Mouse (Mus musculus) splenic B cell, adult 2 months (primary cell): ENCODE measurements at regions not wholly inside any gene's neighbourhood (a gene's known extent, or its start where the extent isn't known, plus 50 kb on each side); places are given as distances from the start of the nearest gene placed in this dataset.
A peak's percentile ranks its signal among the peaks of the same experiment; 100 is the strongest.
"Not testable (repeated sequence)": the region's sequence is repeated elsewhere in the genome, so short reads cannot be mapped to it uniquely, and the experiment has no call there.

Source experiments
- DNase-seq: peaks from one replicate; pipeline ENCODE4 v3.0.0-alpha.2; 2011; ENCODE audit warnings: low read depth, low spot score
- H3K27me3 ChIP-seq: 2 replicates; pipeline ENCODE4 v1.6.1; 2012; ENCODE audit warnings: mild to moderate bottlenecking, low read length, moderate library complexity, mixed read lengths; ENCODE audit not compliant: control insufficient read depth, poor library complexity, insufficient read depth, severe bottlenecking
- H3K36me3 ChIP-seq: 2 replicates; pipeline ENCODE4 v1.6.1; 2012; ENCODE audit warnings: mild to moderate bottlenecking, low read length, moderate library complexity, mixed read lengths; ENCODE audit not compliant: control insufficient read depth, poor library complexity, insufficient read depth, severe bottlenecking

DNA sequence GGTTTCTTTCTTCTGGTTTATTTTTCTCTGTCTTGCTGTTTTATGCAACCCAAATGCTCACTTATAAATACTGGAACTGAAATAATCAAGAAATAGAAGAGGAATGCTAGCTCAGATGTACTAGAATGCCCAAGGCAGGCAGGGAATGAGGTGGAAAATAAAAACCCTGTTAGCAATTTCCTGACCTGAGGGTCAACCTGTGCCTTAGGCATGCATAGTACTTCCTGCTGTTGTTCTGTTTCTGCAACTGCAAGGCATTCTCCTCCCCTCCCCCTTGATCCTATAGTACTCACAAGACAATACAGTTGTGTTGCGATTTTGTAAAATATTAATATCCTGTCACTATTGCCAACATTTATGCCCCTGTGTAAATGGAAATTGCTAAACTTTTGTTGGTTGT, 402.1 kb downstream of the Adam6a start:
- DNase-seq, H3K27me3 ChIP-seq, H3K36me3 ChIP-seq: not testable (repeated sequence)

DNA sequence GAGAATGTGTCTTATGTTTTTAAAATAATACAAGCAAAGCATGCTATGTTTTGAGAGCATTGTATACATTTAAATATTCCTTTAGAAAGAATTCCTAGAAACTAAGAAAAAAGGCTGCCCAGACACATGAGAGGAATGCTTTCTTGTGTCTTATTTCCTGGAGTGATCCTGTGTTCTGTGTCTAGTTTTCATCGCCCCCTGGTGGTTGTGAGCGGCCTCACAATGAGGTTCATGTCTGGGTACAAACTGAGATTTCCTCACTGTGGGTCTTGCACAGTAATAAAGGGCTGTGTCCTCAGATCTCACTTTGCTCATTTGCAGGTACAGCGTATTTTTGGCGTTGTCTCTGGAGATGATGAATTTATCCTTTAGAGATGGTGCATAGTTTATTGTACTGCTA, 404.3 kb downstream of the Adam6a start:
- DNase-seq = peak; percentile 36
- not testable (repeated sequence) for H3K36me3 ChIP-seq, H3K27me3 ChIP-seq

DNA sequence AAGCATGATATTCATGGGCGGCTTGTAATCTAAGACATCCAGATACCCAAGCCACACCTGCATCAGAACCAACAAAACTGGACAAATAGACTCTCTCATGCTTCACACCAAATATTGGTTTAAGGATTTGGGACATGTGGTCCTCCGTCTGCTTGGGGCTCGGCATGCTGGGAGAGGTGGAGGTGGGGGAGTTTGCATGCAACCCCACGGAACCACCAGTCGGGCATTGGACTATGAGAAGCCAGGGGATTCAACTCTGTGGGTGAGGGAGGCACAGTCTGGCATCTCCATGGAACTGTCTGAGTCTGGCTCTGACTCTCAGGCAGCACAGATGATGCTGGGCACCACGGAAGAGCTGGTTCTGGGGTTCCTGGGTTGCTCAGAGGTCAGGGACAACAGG, 430.6 kb downstream of the Adam6a start:
- H3K36me3 ChIP-seq = no peaks in the 10 kb centered on the region
- H3K27me3 ChIP-seq = no peaks in the 10 kb centered on the region
- no peak for DNase-seq

DNA sequence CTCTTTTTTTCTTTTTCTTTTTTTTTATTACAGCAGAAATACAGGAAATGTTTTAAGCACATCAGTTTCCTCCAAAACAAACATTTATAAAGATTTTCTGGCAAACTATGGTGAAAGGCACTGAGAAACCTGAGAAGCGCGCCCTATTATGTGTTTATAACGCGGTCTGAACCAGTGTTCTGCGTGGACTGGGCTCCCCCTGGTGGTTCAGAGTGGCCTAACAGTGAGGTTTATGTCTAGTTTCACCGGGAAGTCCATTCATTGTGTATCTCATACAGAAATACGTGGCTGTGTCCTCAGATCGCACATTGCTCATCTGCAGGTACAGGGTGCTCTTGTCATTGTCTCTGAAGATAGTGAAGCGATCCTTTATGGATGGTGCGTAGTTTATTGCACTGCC, 437.9 kb downstream of the Adam6a start:
- H3K36me3 ChIP-seq, H3K27me3 ChIP-seq: not testable (repeated sequence)
- DNase-seq = peak; percentile 50

DNA sequence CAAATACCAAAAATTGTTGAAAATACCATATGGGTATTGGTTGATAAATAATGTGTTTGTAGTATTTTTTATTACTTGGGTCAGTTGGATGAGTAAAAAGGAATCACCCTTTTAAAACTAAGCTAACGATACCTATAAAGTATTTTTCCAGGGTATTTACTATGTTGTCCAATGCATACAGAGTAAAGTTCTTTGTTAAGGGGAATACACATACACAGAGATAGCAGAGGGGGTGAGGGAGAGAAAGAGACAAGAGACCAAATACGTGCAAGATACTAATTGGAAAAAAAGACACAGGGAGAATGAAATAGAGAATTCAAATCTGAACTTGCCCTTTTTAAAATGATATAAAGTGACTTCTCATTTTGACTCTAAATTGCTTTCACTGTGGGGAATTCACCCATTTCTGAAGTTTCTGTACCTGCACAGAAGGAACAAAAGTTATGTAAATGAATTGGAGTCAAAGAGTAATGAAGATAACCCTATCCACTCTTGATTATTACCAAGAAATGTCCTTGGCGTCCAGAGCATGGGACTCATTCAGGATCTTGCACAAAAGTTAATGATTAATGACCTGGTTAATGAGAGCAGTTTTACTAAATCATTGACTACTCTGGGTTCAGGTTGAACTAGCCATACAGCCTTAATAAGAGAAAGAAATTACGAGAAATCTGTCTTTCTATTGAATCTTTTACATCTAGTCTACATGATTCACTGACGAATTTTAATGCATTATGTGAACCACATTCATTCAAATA, 443.7 kb downstream of the Adam6a start:
- no peak for DNase-seq
- Histone ChIP-seq H3K27me3 (no peaks in the 10 kb centered on the region), H3K36me3 (no peaks in the 10 kb centered on the region)

DNA sequence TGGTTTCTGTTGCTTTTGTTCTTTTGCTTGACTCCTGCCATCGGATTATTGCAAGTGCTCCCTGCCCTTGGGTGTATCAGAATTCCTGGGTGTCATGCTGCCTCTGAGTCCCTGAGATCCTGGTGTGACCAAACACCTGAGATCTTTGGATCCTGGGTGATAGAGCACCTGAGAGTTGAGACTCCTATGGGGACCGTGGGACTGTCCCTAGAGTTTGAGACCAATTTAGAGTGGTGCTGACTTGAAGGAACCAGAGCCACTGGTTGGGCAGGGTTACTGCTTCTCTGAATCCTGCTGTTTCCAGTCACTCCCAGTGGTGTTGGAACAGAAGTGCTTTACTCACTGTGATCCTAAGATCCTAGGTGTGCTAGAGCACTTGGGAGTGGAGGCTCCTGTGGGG, 448.7 kb downstream of the Adam6a start:
- no peak for DNase-seq
- Histone ChIP-seq H3K27me3 (no peaks in the 10 kb centered on the region), H3K36me3 (no peaks in the 10 kb centered on the region)

DNA sequence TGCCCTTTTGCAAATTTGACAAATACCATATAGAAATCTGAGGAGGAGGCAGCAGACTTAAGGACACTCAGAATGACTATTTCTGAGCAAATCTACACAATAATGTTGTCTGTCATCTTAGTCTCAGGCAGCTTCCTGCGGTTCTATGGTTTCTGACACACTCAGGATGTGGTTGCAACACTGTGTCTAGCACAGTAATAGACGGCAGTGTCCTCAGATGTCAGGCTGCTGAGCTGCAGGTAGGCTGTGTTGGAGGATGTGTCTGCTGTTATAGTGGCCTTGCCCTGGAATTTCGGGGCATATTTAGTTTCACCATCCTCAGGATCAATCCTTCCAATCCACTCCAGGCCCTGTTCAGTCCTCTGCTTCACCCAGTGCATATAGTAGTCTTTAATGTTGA, 450.6 kb downstream of the Adam6a start:
- H3K27me3 ChIP-seq, H3K36me3 ChIP-seq, DNase-seq: not testable (repeated sequence)

DNA sequence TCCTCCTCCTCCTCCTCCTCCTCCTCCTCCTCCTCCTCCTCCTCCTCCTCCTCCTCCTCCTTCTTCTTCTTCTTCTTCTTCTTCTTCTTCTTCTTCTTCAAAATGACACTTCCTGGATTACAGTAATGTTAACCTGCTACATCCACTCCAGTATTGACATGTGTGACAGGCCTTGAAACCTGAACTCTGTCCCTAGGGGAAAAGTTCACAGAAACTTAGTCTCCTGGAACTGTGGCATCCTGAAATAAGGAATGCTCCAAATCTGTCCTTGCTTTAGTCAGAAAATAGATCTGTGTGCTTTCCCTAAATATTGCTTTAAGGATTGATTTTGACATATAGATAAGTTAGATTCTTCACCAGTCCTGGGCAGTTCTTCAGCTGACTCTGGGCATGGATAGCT, 464.8 kb downstream of the Adam6a start:
- not testable (repeated sequence) for DNase-seq, H3K36me3 ChIP-seq, H3K27me3 ChIP-seq

DNA sequence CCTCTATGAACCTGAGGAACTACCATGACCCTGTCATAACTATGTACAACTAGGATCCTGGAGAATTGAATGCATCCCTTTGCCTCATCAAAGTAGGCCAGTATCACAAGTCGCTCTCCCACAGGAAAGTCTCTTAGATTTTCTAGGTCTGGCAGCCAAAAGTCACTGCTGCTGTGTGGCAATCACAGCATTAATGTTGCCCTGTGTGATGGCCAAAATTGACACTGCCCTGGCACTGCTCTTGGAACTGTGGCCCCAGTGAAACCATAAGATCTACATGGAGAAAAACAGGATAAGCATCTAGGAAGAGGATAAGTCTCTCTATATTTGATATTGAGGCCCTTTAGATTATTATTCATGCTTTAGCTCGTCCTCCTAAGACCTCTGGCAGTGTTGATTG, 465.7 kb downstream of the Adam6a start:
- no peaks in the 10 kb centered on the region for H3K36me3 ChIP-seq
- H3K27me3 ChIP-seq = no peaks in the 10 kb centered on the region
- DNase-seq = no peak

DNA sequence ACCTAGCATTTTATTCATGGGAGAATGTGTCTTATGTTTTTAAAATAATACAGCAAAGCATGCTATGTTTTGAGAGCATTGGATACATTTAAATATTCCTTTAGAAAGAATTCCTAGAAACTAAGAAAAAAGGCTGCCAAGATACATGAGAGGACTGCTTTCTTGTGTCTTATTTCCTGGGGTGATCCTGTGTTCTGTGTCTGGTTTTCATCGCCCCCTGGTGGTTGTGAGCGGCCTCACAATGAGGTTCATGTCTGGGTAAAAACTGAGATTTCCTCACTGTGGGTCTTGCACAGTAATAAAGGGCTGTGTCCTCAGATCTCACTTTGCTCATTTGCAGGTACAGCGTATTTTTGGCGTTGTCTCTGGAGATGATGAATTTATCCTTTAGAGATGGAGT, 469.2 kb downstream of the Adam6a start:
- not testable (repeated sequence) for H3K36me3 ChIP-seq, H3K27me3 ChIP-seq
- DNase-seq = peak; percentile 32

DNA sequence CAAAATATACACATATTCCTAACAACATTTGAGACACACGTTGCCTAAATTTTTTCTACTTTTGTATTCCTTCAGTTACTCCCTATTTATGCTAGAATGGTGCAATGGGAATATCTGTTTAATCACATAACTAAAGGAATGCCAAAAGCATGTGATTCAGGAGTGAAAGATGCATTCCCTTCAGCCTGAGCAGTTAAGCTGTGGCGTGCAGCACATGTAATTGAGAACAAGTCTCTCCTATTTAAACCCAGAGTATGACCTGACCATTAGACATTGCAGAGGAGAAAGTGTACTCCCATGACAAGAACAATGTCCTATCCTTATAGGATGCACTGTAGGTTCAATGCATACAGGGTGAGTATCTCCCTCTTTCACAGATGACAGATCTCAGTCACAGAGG, 493.3 kb downstream of the Adam6a start:
- DNase-seq, H3K27me3 ChIP-seq, H3K36me3 ChIP-seq: not testable (repeated sequence)

DNA sequence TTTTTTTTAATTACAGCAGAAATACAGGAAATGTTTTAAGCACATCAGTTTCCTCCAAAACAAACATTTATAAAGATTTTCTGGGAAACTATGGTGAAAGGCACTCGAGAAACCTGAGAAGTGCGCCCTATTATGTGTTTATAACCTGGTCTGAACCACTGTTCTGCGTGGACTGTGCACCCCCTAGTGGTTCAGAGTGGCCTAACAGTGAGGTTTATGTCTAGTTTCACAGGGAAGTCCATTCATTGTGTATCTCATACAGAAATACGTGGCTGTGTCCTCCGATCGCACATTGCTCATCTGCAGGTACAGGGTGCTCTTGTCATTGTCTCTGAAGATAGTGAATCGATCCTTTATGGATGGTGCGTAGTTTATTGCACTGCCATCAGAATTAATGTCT, 504.3 kb downstream of the Adam6a start:
- peak; percentile 54 for DNase-seq
- H3K27me3 ChIP-seq = not testable (repeated sequence)

DNA sequence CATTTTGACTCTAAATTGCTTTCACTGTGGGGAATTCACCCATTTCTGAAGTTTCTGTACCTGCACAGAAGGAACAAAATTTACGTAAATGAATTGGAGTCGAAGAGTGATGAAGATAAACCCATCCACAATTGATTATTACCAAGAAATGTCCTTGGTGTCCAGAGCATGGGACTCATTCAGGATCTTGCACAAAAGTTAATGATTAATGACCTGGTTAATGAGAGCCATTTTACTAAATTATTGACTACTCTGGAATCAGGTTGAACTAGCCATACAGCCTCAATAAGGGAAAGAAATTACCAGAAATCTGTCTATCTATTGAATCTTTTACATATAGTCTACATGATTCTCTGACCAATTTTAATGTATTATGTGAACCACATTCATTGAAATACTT, 509.6 kb downstream of the Adam6a start:
- Histone ChIP-seq H3K27me3 (no peaks in the 10 kb centered on the region), H3K36me3 (no peaks in the 10 kb centered on the region)
- DNase-seq = no peak

More for the DNA sequence above, 504.3 kb downstream of the Adam6a start:
- H3K36me3 ChIP-seq = not testable (repeated sequence)

DNA sequence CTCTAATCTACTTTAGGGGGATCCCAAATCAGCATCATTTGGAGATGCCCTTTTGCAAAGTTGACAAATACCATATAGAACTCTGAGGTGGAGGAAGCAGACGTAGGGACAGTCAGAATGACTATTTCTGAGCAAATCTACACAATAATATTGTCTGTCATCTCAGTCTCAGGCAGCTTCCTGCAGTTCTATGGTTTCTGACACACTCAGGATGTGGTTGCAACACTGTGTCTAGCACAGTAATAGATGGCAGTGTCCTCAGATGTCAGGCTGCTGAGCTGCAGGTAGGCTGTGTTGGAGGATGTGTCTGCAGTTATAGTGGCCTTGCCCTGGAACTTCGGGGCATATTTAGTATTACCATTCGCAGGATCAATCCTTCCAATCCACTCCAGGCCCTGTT, 515.9 kb downstream of the Adam6a start:
- H3K36me3 ChIP-seq = no peaks in the 10 kb centered on the region
- DNase-seq = no peak
- no peaks in the 10 kb centered on the region for H3K27me3 ChIP-seq

DNA sequence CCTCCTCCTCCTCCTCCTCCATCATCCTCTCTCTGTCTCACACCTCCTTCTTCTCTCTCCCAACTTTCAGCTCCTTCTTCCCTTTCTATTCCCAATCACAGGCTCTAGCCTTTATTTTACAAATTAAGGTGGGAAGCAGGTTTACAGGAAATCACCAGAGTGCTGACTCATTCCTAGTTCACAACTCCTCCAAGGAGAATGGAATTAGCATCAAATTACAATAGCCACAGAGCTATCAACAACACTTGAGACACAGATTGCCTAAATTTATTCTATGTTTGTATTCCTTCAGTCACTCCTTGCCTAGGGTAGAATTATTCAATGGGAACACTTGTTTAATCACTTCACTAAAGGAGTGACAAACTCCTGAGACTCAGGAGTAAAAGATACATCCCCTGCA, 523.5 kb downstream of the Adam6a start:
- Histone ChIP-seq H3K27me3 (no peaks in the 10 kb centered on the region), H3K36me3 (no peaks in the 10 kb centered on the region)
- DNase-seq = no peak

DNA sequence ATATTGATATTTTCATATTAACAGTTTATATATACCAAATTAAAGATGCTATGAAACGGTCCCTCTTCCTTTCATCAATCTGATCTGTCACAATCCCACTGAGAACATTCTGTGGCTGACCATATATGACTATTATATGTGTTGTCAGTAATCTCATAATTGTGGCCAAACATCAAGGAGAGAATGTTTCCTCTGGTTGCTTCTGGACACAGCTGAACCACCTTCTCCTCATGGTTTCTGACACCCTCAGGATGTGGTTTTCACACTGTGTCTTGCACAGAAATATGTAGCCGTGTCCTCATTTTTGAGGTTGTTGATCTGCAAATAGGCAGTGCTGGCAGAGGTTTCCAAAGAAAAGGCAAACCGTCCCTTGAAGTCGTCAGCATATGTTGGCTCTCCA, 565.0 kb downstream of the Adam6a start:
- not testable (repeated sequence) for DNase-seq, H3K36me3 ChIP-seq

More for the DNA sequence above, 565.0 kb downstream of the Adam6a start:
- not testable (repeated sequence) for H3K27me3 ChIP-seq
